Mouse (Mus musculus) kidney, postnatal 36 days (tissue): ENCODE results near the gene Lhx2.

Source experiments
- DNase-seq, 2 experiments: peaks; one replicate each; pipeline ENCODE4 v3.0.0; 2021 to 2022; ENCODE audit warnings: mixed read lengths in 2 of 2

The Lhx2 gene

DNA sequence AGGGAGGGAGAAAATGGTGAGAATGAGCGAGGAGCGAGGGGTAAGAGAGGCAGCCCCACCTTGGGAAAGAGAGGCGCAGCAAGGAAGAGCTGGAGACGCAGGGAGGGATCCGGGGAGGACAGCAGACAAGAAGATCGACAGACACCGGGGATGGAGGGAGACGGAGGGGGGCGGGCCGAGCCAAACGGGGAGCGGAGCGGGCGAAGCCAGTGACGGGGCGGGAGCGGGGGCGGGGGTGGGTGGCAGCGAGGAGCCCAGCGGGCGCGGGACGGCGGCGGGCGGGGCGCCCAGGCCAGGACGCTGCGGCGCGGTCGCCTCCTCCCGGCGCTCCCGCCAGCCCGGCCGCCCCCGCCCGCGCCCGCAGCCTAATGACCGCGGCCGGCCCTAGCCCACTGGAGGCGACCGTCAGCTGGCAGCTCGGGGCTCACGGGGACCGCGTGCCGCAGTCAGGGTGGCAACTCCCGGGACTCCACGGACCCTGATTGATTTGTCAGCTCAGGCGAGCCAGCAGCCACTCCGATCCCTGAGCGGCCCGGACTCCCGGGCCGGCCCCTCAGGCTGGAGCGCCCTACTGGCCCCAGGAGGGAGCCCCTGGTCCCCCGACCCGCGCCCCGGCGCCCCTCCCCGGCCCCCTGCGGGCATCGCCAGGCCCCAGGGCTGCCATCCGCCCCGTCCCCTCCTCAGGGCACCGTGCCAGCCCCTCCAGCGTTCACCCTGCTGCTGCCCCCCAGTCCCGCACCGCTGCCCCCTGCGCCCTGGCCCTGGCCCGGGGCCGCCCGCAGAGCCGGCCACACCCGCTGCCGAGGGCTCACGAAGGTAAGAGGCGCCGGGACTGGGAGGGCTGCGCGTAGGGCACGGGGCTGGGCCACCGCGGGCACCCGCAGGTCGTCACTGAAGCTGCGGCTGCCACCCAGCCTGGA is at the start of gene Lhx2:
Lhx2 (plus strand) TSS at position 292 of the 920 bp plus-strand sequence.
- DNase-seq = no peak

DNA sequence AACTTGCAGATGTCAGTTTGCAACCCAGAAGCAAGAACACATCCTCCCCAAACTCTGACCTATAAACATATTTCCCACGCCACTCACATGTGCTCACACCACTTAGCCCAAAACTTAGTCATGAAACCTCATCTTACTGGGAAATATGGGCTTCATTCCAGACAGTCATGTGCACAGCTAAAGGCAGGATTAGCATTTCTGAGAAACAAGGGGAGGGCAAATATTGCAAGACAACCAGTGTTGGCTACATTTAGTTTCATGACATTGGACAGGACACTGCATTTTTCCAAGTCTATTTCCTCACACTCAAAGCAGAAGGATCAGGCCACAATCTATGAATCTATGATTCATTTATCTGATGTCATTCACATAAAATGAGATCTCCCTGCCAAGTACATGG is 47.6 kb upstream of the Lhx2 start:
- DNase-seq = no peak

DNA sequence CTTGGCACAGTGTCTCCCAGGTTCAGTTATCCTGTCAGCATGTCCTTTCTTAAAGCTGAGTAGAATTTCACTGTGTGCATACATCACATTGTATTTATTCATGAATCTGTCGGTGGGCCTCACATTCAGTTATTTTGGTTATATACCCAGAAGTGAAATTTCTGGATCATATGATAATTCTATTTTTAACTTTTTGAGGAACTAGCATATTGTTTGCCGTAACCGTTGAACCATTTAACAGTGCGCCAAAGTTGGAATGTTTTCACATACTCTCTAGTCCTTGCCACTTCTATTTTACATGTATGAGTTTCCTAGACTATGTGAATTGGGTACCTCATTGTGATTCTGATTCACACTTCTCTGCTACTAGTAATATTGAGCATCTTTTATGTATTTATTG is 43.1 kb upstream of the Lhx2 start:
- no peak for DNase-seq

DNA sequence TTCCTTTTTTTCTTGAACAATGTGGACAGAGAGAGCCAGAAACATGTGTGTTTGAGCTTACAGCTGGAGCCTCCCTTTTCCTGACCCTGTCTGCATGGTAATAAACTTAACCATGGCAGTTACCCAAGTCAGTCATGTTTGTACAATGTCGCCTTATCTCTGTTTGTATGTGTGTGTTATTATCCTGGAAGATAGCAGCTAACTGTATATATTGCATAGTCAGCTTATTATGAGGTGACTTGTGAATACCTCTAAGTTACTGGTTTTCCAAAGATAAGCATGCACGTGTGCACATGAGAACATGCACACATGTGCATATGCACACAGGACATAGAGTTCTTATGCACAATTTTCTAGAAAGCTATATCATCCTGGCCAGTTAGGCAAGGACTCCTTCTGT is 38.1 kb upstream of the Lhx2 start:
- DNase-seq = no peak

DNA sequence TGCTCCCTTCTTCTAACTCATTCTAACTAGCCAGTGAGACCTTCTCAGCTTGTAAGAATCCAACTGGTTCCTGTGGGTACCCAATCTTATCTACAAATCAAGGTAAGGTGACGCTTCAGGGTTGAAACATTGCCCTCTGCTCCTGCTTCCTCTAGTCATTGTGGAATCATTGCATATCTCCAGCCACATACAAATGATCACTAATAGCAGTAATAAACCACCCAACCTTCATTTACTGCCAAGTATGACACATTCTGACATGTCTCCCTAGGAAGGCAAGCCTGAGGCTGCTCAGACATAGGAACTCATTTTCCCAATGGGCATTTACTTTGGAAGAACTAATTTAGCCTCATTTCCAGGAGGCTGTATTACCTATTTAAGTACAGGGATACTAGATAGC is 33.9 kb upstream of the Lhx2 start:
- no peak for DNase-seq

DNA sequence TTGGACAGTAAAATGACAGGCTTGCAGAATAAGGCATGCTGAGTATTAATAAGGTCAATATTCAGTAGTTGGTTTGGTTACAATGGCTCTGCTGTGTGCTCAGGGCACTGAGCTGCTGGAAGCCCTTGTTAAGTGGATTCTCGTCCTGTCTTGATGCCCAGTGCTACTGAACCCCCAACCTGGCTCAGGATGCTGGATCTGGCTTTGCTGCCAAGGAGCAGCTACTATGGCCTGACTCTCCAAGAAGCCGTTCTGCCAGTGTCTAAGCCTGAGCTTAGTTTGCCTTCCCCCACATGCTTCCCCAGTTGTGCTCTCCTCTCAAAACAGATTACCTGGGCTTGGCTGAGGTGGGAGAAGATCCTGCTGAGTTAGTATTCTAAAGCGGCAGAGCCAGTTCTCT is 26.2 kb upstream of the Lhx2 start:
- no peak for DNase-seq

DNA sequence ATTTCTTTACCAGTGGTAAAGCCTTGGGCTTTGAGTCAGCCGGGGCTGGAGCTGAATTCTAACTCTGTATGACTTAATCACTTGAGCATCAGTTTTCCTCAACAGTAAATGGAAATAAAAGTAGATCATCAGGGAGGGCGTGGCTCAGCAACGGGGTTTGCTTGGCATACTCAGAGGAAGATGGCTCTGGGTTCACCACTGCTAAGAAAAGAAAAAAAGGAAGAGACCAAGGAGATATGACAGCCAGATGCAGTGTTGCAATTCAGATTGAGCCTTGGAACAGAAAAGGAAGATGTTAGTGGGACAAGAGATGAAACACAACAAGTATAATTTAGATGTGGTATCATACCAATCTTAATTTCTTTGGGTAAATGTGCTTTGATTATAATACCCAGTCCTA is 25.7 kb upstream of the Lhx2 start:
- DNase-seq = no peak

DNA sequence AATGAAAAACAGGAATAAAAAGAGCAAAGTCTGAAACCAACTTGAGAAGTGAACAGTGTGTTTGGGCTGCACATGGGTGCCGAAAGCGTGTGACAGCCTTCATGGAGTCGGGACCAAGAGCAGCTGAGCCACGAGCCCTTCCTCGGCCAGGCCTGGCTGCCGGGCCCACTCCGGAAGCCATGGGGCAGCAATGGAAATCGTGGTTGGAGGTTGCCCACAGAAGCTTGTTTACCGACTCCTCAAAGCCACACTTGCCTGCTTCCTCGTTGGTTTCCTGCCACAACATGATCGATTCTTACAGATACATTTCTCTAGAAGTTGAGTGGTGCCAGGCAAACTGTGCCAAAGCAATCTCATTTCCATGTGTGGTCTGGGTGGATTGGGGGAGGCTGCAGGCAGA is 20.0 kb upstream of the Lhx2 start:
- no peak for DNase-seq

DNA sequence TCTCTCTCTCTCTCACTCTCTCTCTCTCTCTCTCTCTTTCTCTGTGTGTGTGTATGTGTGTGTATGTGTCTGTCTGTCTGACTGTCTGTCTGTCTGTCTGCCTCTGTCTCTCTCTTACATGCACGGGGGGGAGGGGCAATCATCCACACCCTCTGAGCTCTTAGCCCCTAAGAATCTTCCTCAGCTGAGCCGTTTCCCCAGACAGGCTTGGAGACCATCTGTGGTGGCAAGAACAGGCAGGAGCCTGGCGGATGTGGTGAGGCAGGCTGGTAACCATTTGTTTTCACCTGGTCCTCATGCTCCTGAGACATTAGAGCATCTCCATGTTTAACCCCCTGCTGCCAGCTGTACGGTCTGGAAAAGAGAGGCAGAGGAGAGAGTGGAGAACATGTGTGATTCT is 18.2 kb upstream of the Lhx2 start:
- DNase-seq = no peak

DNA sequence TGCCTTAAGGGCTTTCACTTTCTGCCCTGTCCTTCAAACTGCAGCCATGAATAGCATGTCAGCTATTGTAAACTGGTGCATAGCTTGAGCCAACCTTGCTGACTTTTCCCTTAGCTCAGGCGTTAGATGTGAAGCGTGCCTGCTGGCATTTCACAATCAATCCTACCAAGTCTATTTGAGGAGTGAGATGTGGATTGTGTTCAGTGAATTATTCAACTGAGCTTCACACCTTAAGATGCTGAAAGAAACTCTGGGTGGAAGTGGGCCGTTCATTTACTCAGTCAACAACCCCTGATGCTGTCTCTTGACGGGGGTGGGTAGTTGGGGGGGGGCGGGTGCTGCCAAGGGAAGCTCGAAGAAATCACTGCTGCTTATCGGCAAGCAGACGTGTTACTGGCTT is 15.7 kb upstream of the Lhx2 start:
- DNase-seq = no peak

DNA sequence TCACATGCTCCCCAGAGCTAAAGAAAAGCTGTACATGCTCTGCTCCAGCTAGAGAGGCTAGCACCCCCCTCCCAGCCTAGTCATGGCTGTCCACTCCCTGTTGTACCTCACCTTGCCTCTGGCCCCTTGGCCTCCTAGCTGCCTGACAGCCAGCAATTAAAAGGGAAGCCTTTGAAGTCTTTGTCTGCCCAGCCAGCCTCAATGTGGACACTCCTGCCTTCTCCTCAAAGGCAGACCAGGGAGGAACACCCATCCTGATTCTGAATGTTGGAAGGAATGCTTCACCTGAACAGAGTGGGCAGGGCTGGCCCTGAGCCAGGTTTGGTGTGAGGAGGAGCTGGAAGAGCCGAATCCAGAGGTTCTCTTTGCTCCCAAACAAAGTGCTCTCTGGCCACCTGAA is 12.4 kb upstream of the Lhx2 start:
- DNase-seq = no peak

DNA sequence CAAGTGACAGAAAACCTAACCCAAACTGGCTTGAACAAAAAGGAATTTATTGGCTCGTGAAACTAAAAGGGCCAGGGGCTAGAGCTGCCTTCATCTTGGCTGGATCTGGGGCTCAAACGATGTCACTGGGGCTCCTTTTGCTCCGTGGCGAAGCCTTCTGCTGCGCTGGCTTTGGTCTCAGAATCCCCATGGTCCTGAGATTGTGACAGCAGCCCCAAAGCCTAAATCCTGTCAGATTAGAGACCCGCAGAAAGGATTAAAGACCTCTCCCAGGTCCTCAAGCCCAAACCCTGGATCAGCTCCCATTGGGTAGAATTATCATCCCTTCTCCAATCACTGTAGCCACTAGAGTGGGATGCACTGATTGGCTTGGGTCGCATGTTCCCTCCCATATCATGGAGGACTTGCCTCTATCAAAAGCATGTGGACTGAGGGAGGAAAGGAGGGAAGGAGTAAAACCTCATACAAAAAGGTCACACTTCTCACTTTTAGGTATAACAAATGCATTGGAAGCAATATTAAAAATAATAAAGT is 5.4 kb upstream of the Lhx2 start:
- DNase-seq = no peak

DNA sequence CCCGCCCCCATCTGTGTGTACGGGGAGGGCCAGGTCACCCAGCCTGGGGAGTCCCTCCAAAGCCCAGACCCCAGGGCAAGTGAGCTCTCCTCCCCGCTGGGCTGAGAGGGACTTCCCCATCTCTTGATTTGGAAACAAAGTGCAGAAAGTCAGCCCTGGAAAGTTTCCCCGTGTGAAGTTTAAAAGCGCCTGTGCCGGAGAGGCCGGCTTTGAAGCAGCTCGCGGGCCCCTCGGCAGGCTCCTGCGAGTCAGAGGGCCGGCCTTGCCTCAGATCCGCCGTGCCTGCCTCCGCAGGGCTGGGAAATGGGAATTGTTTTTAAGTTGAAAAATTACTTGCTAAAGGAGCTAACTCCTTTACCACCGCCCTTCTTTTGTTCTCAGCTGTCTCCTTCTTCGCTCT is 2.5 kb upstream of the Lhx2 start:
- no peak for DNase-seq

DNA sequence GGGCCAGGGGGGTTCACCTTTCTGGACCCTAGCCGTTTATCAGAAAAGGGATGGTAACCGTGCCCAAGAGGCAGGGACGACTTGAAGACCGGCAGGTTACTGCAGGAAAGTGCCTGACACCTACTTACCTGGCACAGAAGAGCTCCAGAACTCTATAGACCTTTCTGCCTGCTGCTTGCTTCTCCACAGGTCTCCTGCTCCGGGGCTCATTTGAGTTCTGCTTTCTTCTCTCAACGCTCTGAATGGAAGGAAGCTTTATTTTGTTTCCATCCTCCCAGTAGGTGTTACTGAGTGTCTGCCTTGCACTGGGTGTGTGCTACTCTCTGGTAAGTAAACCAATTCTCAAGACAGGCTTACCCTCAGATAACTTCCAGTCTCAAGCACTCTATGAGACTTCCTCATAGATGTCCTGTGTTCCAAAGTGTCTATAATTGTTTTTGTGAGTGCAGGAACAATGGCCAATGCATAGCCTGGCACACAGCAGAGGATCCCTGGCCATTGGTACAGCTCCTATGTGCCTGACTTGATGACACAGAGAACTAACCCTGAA is 1.9 kb upstream of the Lhx2 start:
- no peak for DNase-seq

DNA sequence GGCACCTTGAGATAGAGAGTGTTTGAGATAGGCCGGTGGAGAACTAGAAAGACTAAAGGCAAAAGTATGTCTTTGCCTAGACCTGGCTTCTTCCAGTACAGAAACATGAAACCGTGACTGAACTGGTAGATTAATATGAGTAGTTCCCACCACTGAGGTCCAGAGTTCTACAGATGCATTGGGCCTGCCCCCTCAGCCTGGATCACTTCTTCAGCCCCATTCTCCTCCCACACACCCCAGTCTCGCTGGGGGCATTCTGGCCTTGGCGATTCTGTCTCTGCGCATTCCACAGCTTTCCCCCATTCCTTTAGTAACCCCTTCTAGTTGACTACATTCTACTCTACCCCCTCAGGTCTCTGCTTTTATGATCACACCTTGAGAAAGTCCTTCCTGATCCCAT is 1.4 kb upstream of the Lhx2 start:
- DNase-seq = no peak

DNA sequence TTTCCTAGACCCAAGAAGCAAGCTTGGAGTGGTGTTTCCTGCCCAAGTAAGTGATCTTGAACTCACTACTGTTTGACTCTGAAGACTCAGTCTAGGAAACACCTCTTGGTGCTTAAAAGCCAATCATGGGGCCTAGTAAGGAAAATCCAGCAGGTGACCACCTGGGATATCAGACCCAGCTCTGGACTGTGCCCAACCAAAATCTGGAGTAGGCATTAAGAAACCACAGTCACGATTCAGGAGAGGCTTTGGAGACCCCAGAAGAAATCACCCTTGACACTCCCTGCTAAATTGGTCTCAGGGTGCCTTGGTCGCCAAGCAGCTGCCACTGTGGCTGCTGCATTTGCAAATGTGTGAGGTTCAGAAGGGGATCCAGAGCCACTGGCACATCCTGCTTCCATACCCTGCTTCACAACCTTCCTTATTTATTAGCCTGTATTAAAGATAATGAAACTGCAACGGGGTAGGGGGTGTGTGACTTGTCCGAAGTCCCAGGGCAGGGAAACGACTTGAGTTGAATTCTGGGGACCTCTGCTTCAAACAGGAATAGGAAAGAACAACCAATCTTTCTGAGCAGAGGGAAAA is 641 bp upstream of the Lhx2 start:
- DNase-seq = no peak

DNA sequence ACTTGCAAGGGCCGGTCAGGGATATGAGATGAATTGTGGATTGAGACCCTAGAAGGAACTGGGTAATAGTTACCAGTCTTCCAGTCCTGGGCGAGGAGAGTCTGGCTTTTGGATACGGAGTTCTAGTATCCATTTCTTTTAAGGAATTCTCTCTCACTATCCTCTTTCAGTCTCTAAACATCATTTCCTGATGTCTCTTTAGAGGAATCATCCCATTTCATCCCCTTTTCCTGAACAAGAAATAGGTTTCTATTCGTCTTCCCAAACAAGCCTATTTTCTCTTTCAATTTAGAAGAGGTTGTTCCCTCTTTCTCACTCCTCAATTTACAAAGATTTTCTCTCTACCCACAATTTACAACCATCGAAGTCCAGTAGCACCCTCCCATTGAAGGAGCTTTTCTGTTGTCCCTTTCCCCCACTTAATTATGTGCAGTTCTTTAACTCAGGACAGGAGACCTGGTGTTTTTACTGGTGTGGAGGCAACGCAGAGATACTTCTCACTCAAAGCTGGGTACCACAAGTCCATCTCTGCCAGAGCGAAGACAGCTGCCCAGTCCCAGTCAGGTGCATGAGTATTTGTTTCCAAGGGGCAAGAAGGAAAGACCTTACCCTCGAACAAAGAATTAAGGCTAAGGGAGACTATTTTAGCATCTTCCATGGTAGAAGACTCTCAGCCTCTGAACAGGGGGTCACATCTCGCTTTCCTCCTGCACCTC is 987 bp downstream of the Lhx2 start:
- DNase-seq = no peak

DNA sequence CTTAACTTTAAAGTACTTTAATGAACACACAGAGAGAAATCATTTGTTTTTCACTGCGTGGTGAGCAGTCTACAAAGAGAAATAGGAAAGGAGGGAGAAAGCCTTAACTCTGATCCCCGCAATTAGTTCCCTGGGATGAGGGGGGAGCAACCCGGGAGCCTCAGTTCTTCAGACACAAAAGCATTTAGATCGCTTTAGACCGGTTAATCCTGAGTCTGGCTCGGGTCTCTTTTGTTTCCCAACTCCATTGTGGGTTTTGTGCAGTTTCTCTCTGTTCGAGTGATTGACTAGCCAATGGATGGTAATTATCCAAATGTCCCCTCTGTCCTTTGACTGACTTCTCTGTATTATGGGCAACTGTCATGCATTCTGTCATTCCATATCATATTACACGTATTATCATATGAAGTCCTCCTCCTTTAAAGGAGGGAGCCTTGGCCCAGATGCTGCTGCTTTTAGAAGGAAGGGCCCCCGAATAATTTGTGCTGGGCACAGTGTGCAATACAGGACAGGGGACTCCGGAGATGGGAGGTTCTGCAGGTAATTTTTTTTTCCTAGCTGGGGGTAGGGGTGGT is 1.6 kb downstream of the Lhx2 start:
- DNase-seq = no peak

DNA sequence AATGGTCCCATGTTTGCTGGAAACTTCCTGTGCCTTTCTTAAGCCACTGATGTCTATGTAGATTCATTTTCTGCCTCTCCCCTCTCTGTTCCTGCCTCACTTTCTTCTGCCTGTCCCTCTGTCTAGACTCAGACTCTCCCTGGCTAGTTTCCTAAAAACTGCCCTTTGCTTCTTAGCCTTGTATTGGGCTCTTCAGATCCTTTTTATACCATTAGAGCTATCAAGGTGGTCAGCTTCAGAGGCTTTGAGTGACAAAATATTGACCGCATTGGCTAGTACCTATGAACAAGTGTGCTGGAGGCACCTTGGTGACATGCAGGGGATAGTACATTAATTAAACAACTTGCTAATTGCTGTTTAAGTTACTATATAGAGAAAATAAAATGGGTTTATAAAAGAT is 4.5 kb downstream of the Lhx2 start:
- DNase-seq = no peak

DNA sequence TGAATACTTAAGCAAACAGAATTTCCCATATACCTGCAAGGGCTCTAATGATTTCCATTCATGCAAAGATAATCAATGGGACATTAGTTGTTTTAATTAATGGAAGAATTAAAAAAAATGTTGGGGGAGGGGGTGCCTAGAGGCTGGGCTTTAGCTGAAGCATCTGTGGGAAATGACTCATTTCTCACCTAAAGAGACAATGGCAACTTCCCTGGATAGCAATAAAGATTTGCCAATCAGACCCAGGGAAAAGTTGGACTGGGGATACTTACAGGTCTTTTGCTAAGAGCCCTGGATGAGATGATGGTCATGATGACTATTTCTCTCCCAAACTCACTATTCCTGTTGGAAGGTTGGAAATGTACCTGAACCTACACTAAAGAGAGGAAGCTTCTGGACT is 5.6 kb downstream of the Lhx2 start:
- DNase-seq = no peak

DNA sequence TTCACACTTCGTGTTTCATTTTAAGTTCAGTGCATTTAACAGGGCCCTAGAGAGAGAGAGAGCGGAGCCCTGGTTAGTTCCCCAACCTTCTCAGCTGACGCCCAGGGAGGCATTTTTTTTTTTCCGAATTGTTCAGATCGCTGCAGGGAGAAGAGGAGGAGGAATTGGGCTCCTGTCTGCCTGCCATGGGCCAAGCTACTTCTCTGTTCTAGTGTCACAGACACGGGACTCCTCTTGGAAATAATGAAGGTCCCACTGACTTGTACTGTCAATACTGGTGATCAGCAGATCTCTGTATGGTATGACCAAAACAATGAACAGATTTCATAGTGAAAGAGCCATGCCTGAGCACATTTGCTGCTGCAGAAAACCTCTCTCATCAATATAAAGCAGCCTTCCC is 7.3 kb downstream of the Lhx2 start:
- no peak for DNase-seq

DNA sequence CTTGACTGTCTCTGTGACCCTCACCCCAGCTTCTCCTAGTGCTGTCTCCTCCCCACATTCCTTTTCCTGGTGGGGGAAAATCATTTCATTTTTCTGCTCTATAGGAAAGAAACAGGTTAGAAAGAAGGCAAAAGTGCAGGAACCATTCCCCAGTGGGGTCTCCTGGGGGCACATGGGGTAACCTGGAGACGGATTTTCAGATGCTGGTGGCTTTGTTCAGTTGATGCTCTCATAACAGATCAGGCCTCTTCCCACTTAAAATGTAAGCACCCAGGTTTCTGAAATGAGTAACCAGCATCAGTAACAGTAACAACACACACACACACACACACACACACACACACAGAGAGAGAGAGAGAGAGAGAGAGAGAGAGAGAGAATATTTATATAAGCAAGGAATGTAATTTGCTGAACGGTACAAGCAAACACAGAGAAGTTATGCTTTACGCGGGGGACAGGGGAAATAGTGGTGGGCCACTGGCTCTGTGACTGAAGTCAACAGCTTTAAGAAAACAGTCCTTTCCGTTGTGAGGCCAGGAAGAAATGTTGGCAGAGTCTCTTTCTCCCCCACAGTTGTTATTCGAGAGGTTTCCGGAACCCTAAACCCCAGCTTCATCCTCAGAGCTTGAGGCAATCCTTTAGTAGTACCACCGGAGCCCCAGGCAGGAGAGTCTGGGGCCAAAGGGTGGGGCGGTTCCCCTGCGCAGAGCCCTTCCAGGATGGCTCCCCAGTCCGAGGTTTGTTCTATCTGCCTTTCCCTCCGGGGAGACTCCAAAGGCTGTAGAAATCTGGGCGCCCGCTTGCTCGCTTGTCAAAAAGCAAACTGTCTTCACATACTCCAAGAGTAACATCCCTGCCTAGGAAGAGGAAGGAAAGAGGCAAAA is 8.0 kb downstream of the Lhx2 start:
- no peak for DNase-seq
